Mouse (Mus musculus) c-Kit-negative CD71-positive TER-119-positive erythroid progenitor cells, embryonic 14.5 days (primary cell): ENCODE data around the gene Pfkfb3.
A peak's percentile ranks its signal among the peaks of the same experiment; 100 is the strongest.
"Not testable (repeated sequence)": the region's sequence is repeated elsewhere in the genome, so short reads cannot be mapped to it uniquely, and the experiment has no call there.

Source experiments
- DNase-seq: peaks from one replicate; pipeline ENCODE4 v3.0.0-alpha.2; 2013; ENCODE audit warnings: low read depth, low spot score

Pfkfb3 gene

DNA sequence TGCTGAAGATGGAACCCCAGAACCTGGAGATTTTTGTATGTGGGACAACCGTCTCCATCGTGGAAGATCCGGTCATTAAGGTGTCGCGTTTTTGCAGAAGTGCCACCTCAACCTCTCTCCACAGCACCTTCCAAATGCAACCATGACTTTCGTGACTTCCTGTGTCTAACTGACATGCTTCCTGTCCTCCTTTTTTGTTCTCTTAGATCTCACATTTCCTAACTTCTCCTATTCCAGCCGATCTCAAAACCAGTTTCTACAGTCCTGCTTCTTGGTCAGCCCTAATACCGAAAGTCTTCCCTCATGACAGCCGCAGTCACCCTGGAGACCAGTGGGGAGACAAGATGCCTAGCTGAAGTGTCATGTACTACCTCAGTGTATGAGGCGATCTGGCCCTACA, 5.4 kb downstream of the Pfkfb3 start:
- DNase-seq = no peak

DNA sequence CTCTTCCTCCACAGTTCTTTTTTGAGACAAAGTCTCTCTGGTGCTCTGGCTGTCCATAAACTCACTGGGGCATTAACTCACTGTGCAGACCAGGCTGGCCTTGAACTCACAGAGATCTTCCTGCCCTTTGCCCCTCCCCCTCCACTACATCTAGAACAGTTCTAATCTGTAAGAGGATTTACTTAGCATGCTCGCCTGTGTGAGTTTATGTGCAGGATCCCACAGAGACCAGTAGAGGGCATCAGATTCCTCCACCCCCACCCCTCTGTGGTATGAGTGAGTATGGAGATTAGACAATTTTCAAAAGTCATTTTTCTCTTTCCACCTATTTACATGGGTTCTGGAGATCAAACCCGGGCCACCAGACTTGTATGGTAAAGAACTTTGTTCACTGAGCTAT, 6.3 kb downstream of the Pfkfb3 start:
- no peak for DNase-seq

DNA sequence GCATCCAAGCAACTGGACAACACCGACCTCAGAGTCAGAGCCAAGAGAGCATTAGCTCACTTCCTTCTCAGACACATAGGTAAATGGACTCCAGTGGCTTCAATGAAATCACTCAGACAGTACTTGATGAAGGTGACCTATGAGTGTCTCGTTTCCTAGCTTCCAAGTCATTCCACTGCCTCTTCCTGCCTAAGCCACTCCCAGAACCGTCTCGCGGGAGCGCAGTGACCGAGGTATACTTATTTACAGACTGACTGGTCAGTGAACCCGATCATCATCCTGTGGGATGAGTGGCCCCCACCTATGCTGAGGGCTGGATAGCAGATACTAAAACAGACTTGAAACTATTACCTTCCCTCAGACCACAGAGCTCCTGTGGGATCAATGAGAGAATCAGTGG, 7.8 kb downstream of the Pfkfb3 start:
- no peak for DNase-seq

GRCm38 (mm10) chr2:11545380-11545779, 8.5 kb downstream of the Pfkfb3 start:
- no peak for DNase-seq

DNA sequence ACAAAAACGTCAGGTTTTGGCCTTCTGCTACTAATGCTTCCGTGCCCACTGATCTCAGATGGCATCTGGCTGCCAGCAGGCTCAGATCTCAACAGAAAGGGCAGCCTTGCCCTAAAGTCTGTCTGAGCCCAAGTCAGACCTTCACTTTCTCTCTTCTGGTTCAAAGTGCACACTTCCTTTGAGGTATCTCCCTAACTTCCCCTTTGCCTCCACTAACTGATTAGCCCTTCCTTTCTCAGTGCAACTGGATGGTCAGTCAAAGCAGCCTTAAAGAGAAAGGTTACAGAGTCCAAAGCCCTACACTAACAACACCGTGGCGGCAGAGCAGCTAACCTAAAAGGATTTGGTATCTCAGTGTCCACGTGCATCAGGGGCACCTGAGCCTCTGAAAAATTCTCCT, 9.5 kb downstream of the Pfkfb3 start:
- DNase-seq = no peak

- no peak for DNase-seq
Measured at GRCm38 (mm10) chr2:11543158-11543557, 10.7 kb downstream of the Pfkfb3 start.

- DNase-seq = no peak
Measured at GRCm38 (mm10) chr2:11542640-11543039, 11.2 kb downstream of the Pfkfb3 start.

- DNase-seq = no peak
Measured at GRCm38 (mm10) chr2:11542121-11542520, 11.8 kb downstream of the Pfkfb3 start.

DNA sequence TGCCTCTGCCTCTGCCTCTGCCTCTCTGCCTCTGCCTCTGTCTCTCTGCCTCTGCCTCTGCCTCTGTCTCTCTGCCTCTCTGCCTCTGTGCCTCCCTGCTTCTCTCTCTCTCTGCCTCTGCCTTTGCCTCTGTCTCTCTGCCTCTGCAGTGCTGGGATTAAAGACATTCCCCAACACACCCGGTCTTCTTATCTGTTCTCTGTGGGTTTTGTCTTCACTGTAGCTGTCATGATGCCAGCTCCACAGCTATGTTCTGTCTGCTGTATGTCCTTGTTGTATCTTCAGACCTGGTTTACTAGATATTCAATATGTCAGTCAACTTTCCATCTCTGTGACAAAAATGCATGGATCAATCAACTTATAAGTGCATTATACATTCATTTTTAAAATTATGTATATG, 12.3 kb downstream of the Pfkfb3 start:
- DNase-seq = not testable (repeated sequence)

GRCm38 (mm10) chr2:11535966-11536365, 17.9 kb downstream of the Pfkfb3 start:
- DNase-seq = no peak

- DNase-seq = peak; percentile 17
Measured at GRCm38 (mm10) chr2:11535412-11535928, 18.4 kb downstream of the Pfkfb3 start.

DNA sequence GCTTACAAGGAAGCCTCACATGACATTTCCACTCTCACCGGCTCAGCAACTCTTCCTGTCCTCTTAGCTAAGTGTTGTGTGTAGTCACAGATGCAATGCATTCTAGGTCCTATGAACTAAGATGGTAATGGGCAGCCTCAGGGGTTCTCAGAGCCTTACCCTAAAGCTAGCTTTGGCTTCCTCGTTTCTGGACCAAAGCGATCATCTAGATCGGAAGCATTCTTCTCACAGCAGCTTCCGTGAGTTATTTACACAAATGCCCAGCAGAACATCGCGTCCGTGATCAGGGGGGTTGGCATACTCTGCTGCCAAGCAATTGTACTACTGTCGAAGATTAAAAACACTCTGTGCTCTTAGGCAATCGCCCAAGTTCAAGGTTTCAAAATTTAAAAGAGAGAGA, 19.1 kb downstream of the Pfkfb3 start:
- DNase-seq = no peak

DNA sequence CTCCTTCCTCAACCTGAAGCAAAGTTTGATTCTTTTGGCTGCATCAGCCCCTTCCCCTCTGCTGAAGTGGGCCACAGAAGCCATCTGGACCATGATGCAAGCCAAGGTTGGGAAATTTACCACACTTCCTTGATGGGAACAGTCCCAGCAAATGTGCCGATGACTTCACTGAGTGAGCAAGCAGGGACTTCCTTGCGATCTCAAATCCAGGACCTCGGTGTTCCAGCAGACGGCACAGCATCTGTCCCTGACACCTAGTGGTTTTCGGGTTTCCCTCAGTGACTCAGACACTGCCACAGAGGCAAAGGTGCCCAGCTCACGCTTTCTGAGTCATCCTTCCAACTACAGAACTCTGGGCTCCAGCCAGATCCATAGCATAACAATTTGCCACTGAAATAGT, 23.8 kb downstream of the Pfkfb3 start:
- DNase-seq = no peak

DNA sequence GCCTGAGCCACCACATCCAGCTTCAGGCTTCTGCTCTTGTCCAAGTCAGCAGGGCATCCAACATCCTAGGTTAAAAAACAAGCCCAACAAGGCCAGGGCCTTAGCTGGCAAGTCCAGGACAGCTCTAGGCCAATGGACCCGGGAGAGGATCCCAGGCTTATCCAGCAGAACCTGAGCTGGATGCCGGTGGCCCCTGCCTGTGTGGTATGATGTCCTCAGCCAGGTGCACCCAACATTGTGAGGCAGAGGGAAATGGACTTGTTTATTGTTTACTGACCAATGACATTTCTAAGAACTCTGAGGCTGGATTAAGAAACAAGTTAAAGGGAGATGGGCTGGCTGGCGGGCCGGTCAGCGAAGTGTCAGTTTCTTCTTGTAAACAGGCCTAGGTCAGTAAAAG, 27.8 kb downstream of the Pfkfb3 start:
- no peak for DNase-seq

GRCm38 (mm10) chr2:11524736-11525135, 29.1 kb downstream of the Pfkfb3 start:
- DNase-seq = no peak

DNA sequence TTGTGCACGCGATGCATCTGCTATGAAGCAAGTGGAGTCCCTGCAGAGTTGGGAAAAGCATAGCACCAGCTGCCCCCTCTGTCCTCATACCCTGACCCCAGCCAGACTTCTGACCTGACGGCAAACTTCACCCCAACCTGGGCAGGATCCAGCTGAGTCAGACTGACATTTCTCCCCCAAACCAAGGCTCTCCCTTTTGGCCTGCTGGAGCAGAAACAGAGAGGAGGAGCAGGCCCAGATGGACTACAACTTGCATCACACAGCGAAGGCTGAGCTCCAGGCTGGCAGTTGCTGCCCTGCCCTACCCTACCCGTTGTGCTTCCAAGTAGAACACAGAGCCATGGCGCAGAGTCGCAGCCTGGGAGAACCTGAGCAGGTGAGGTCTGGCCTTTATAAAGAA, 32.1 kb downstream of the Pfkfb3 start:
- DNase-seq = no peak

GRCm38 (mm10) chr2:11520786-11521185, 33.1 kb downstream of the Pfkfb3 start:
- no peak for DNase-seq

DNA sequence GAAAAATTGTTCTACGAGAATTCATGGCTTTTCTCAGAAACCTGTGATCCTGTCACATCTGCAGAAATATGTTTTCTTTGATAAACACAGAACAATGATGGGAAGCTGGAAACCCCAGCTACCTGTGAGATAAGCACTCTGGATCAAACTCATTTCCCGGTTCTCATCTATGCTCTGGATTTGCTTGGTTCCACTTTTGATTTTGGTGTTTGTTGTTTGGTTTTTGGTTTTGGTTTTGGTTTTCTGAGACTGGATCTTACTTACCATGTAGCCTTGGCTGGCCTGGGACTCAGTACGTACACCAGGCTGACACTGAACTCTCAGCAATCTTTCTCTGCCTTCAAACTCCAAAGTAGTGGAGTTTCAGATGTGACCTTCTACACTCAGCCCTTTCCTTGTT, 38.0 kb downstream of the Pfkfb3 start:
- DNase-seq = no peak

DNA sequence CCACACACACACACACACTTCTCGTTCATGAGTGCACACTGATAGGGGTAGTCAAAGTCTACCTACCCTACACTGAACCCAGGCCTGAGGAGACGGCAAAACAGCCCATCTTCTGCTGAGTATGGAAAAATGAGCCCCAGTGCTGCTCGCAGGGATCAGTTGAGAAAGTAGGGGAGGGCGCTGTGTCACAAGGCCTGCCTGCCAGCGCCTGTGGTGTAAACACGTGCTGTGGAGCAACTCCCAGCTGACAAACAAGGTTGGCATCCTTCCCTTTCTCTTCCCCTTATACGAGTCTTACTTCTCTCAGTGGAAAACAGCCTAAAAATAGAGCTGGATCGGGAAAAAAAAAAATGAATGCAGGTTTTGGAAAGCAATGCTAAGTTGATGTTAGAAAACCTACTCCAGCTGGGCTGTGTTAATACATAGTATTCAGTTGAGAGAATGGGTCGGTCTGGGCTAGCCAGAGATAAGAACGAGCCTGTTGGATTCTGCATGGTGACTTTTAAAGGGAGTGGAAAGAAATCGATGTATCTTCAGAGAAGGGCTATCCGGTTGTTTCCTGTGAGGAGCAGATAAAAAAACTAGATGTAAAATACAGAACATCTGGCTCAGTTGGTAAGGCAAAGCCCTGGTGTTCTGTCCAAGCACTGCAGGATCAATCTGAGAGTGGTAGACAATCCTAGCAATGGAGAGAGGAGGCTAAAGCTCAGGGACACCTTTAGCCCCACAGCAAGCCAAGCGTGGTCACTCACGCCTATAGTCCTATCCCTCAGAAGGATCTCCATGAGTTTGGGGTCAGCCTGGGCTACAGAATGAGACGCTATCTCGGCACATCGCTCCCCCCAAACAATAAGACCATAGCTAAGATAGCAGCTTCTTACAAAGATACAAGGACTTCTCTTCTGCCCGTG, 40.6 kb downstream of the Pfkfb3 start:
- no peak for DNase-seq

DNA sequence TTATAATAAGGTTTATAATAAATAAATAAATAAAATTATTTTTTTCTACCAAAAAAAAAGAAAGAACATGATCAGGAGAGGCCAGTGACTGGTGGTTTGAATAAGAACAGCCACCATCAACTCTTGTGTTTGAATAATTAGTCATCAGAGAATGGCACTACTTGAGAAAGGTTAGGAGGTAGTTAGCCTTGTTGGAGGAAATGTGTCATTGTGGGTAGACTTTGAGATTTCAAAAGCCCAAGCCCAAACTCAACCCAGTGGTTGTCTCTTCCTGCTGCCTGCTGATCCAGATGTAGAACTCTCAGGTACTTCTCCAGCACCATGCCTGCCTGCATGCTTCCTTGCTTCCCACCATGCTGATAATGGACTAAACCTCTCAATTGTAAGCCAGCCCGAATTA, 41.8 kb downstream of the Pfkfb3 start:
- no peak for DNase-seq

DNA sequence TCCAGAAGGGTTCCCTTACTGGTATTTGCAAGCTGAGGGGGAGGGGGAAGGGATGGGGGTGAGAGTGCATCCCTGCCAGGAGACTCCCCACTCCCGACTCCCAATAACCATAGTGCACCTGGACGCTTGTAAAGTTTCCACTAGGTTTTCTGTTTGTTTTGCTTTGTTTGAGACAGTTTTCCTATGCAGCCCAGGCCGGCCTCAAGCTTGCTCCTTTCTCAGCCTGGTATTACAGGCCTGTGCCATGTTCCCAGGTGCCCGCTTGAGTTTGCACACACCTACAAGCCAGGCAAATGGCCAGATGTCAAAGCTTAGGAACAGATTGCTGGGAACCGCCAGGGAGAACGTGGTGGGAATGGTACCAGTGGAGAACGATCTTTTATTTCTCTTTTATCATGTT, 50.1 kb downstream of the Pfkfb3 start:
- DNase-seq = no peak

DNA sequence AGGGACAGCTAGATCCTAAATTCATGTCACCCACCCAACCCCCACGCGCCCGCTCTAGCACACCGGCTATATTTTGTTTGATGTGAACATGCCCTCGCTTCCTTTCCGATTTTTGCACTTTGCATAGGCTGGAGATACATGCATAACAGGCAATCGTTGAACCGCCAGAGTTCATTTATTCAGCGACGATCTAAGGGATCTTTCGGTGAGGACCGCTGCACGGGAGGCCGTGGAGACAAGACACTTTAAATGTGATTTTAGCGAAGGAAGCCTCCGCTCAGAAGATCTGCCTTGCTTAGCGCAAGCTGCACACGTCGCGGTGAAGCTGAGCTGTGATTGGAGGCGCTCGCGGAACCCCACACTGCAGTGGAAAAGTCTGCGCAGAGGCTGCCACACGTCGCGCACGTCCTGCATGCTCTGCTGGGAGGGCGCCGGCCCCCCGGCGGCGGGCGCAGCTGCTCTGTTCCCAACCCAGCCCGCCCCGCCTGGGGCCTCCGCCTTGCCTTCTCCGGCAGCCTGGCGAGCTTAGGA, 50.9 kb downstream of the Pfkfb3 start:
- no peak for DNase-seq

DNA sequence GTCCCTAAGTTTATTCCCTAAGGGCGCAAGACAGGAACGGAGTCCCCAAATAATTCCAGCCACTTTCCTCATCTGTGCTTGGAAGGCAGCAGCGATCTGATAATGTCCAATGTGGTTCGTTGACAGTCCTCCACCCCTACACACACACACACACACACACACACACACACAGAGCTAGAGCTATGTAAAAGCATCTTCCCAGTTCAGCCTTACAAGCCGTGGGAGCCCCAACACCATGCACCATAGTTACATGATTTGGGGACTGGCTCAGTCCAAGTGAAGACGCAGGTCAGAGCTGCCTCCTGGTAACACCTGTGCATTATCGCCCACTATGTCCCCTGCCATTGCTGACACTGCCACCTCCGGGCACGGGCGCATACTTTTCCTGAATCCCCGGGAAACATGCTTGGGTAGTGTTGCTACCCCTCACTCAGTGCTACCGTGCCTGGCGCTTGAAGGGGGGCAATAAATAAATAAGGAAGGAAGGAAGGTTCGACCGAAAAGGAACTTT, 51.6 kb downstream of the Pfkfb3 start:
- no peak for DNase-seq
